Mouse (Mus musculus) MEL (cell line): ENCODE measurements at regions not wholly inside any gene's neighbourhood (a gene's known extent, or its start where the extent isn't known, plus 50 kb on each side); places are given as distances from the start of the nearest gene placed in this dataset.

Experiments used
- DNase-seq: peaks from one replicate; pipeline ENCODE4 v3.0.0; 2011; ENCODE audit warnings: low read depth, low spot score
- H3K27ac ChIP-seq: 2 replicates; pipeline ENCODE4 v1.5.1; 2012; ENCODE audit warnings: low read depth, mild to moderate bottlenecking, control low read depth, low read length, moderate library complexity; ENCODE audit not compliant: control insufficient read depth
- H3K27me3 ChIP-seq, 2 experiments: fragments of 150-350 bp in 1 of 2; sonication (generic) in 1 of 2; 2 replicates each; pipeline ENCODE4 v1.6.1; 2012; ENCODE audit warnings: low read length in 2 of 2, mild to moderate bottlenecking in 2 of 2, improper control_type of control experiment in 1 of 2, moderate library complexity in 1 of 2; ENCODE audit not compliant: insufficient read depth in 2 of 2, control insufficient read depth in 1 of 2
- H3K36me3 ChIP-seq, 2 experiments: 2 replicates each; pipeline ENCODE4 v1.6.1; 2012 to 2014; ENCODE audit warnings: low read length in 2 of 2, improper control_type of control experiment in 1 of 2, inconsistent platforms in 1 of 2, mild to moderate bottlenecking in 1 of 2; ENCODE audit not compliant: insufficient read depth in 2 of 2, control insufficient read depth in 1 of 2
- H3K4me1 ChIP-seq, 2 experiments: fragments of 150-350 bp in 1 of 2; sonication (generic) in 1 of 2; 2 replicates each; pipeline ENCODE4 v1.6.1; 2012; ENCODE audit warnings: low read length in 2 of 2, improper control_type of control experiment in 1 of 2, mild to moderate bottlenecking in 1 of 2; ENCODE audit not compliant: insufficient read depth in 2 of 2, control insufficient read depth in 1 of 2
- H3K4me3 ChIP-seq, 2 experiments: fragments of 150-350 bp in 1 of 2; sonication (generic) in 1 of 2; 2 replicates each; pipeline ENCODE4 v1.5.1; 2012; ENCODE audit warnings: low read depth in 2 of 2, low read length in 2 of 2, mild to moderate bottlenecking in 2 of 2, moderate library complexity in 2 of 2, control low read depth in 1 of 2, improper control_type of control experiment in 1 of 2; ENCODE audit not compliant: control insufficient read depth in 1 of 2, insufficient read depth in 1 of 2
- H3K79me2 ChIP-seq: 2 replicates; pipeline ENCODE4 v1.6.1; 2012; ENCODE audit warnings: mild to moderate bottlenecking, low read length, moderate library complexity; ENCODE audit not compliant: control insufficient read depth, poor library complexity, insufficient read depth
- H3K9ac ChIP-seq: 2 replicates; pipeline ENCODE4 v1.6.1; 2012; ENCODE audit warnings: low read depth, mild to moderate bottlenecking, control low read depth, low read length, moderate library complexity; ENCODE audit not compliant: control insufficient read depth, poor library complexity, severe bottlenecking
- H3K9me3 ChIP-seq: fragments of 150-350 bp; sonication (generic); replicated peaks from 2 replicates; pipeline ENCODE4 v1.6.1; 2012; ENCODE audit warnings: mild to moderate bottlenecking, low read length, improper control_type of control experiment, moderate library complexity; ENCODE audit not compliant: insufficient read depth
- CHD2 ChIP-seq: IDR thresholded peaks from 2 replicates; pipeline ENCODE4 v1.6.1; 2011; ENCODE audit warnings: low read length, improper control_type of control experiment
- CTCF ChIP-seq, 3 experiments: IDR thresholded peaks in 2 of 3; conservative IDR thresholded peaks in 1 of 3; 2 replicates each; pipeline ENCODE4 v1.5.1; 2011 to 2012; ENCODE audit warnings: low read length in 3 of 3, low read depth in 2 of 3, mild to moderate bottlenecking in 2 of 3, improper control_type of control experiment in 1 of 3, inconsistent platforms in 1 of 3, mixed read lengths in 1 of 3, moderate library complexity in 1 of 3; ENCODE audit not compliant: control insufficient read depth in 1 of 3, insufficient read depth in 1 of 3, poor library complexity in 1 of 3, severe bottlenecking in 1 of 3
- GABPA ChIP-seq: IDR thresholded peaks from 2 replicates; pipeline ENCODE4 v1.6.1; 2012; ENCODE audit warnings: low read depth, mild to moderate bottlenecking, inconsistent platforms, low read length, improper control_type of control experiment, moderate library complexity
- JUND ChIP-seq: IDR thresholded peaks from 2 replicates; pipeline ENCODE4 v1.6.1; 2011; ENCODE audit warnings: low read depth, mild to moderate bottlenecking, improper control_type of control experiment, low read length
- MAFK ChIP-seq: IDR thresholded peaks from 2 replicates; pipeline ENCODE4 v1.6.1; 2011; ENCODE audit warnings: low read depth, mild to moderate bottlenecking, low read length, improper control_type of control experiment, borderline replicate concordance
- MAX ChIP-seq: IDR thresholded peaks from 2 replicates; pipeline ENCODE4 v1.6.1; 2011; ENCODE audit warnings: low read length, improper control_type of control experiment
- MAZ ChIP-seq: IDR thresholded peaks from 2 replicates; pipeline ENCODE4 v1.6.1; 2012; ENCODE audit warnings: low read depth, mild to moderate bottlenecking, inconsistent platforms, low read length, improper control_type of control experiment
- MEF2A ChIP-seq: IDR thresholded peaks from 2 replicates; pipeline ENCODE4 v1.6.1; 2014; ENCODE audit warnings: low read depth, mild to moderate bottlenecking, inconsistent platforms, low read length, improper control_type of control experiment; ENCODE audit not compliant: poor library complexity, insufficient replicate concordance, severe bottlenecking; ENCODE audit errors: extremely low read depth
- MXI1 ChIP-seq: IDR thresholded peaks from 2 replicates; pipeline ENCODE4 v1.6.1; 2011; ENCODE audit warnings: mild to moderate bottlenecking, low read depth, low read length, improper control_type of control experiment
- NRF1 ChIP-seq: IDR thresholded peaks from 2 replicates; pipeline ENCODE4 v1.6.1; 2014; ENCODE audit warnings: low read depth, mild to moderate bottlenecking, inconsistent platforms, low read length, improper control_type of control experiment, moderate library complexity; ENCODE audit not compliant: poor library complexity, insufficient read depth, severe bottlenecking
- POLR2A ChIP-seq, 2 experiments: IDR thresholded peaks; 2 replicates each; pipeline ENCODE4 v1.6.1; 2011 to 2012; ENCODE audit warnings: low read length in 2 of 2, mild to moderate bottlenecking in 2 of 2, control low read depth in 1 of 2, improper control_type of control experiment in 1 of 2, low read depth in 1 of 2, moderate library complexity in 1 of 2; ENCODE audit not compliant: control insufficient read depth in 1 of 2, insufficient read depth in 1 of 2, poor library complexity in 1 of 2
- POLR2AphosphoS2 ChIP-seq: IDR thresholded peaks from 2 replicates; pipeline ENCODE4 v1.6.1; 2011; ENCODE audit warnings: low read length, improper control_type of control experiment
- POLR2AphosphoS5 ChIP-seq: IDR thresholded peaks from 2 replicates; pipeline ENCODE4 v1.6.1; 2012; ENCODE audit warnings: low read depth, borderline replicate concordance, mild to moderate bottlenecking, inconsistent platforms, low read length, moderate library complexity, mixed read lengths
- SIN3A ChIP-seq: IDR thresholded peaks from 2 replicates; pipeline ENCODE4 v1.6.1; 2012; ENCODE audit warnings: low read length, improper control_type of control experiment, inconsistent platforms
- TAL1 ChIP-seq: IDR thresholded peaks from 2 replicates; pipeline ENCODE4 v1.6.1; 2012; ENCODE audit warnings: mild to moderate bottlenecking, inconsistent platforms, low read length, moderate library complexity, mixed read lengths
- TBP ChIP-seq: IDR thresholded peaks from 2 replicates; pipeline ENCODE4 v1.8.0; 2011; ENCODE audit warnings: low read depth, low read length, improper control_type of control experiment
- TCF12 ChIP-seq: IDR thresholded peaks from 2 replicates; pipeline ENCODE4 v1.6.1; 2014; ENCODE audit warnings: low read depth, mild to moderate bottlenecking, inconsistent platforms, low read length, improper control_type of control experiment, moderate library complexity
- UBTF ChIP-seq: IDR thresholded peaks from 2 replicates; pipeline ENCODE4 v1.6.1; 2012; ENCODE audit warnings: low read depth, mild to moderate bottlenecking, inconsistent platforms, low read length, improper control_type of control experiment, moderate library complexity, borderline replicate concordance; ENCODE audit not compliant: insufficient read depth
- ZC3H11A ChIP-seq: IDR thresholded peaks from 2 replicates; pipeline ENCODE4 v1.6.1; 2012; ENCODE audit warnings: low read depth, mild to moderate bottlenecking, inconsistent platforms, low read length, improper control_type of control experiment
- ZMIZ1 ChIP-seq: IDR thresholded peaks from 2 replicates; pipeline ENCODE4 v1.6.1; 2012; ENCODE audit warnings: low read depth, mild to moderate bottlenecking, inconsistent platforms, low read length, improper control_type of control experiment, moderate library complexity
- ZNF384 ChIP-seq: IDR thresholded peaks from 2 replicates; pipeline ENCODE4 v1.6.1; 2012; ENCODE audit warnings: low read depth, mild to moderate bottlenecking, inconsistent platforms, low read length, improper control_type of control experiment

DNA sequence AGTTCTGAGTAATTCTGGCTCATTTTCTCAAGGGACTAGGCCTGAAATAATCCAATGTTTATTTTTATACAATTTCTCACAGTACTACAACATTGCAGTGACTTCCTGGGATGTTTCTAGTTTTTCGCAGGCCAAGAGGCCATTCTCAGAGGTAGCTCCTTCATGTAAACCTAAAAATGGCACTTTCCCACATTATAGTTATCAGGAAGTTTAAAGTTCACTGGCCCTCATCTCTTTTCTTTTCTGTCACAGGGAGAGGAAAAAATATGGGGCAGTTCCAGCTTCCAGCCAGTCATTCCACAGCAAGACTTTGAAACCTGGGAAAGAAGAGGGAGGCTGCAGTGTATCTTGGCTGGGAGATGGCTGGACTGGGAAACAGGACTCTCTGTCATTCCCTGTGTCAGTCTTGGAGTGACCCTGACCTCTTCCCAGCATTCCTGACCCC, 475.6 kb downstream of the Cetn3 start:
- no peak for DNase-seq
- Histone ChIP-seq H3K9me3 (no peaks in the 10 kb centered on the region), H3K4me1 (no peaks in the 10 kb centered on the region), H3K79me2 (no peaks in the 10 kb centered on the region), H3K4me3 (no peak overlapping the region), H3K27ac (no peak overlapping the region), H3K36me3 (no peaks in the 10 kb centered on the region), H3K9ac (no peak overlapping the region), H3K27me3 (no peaks in the 10 kb centered on the region)
- TF ChIP-seq MEF2A (no peak), SIN3A (no peak), MAFK (no peak), POLR2A (IDR thresholded peaks at IDR 0.05; ENCODE audit: control insufficient read depth in 1 of 2, insufficient read depth in 1 of 2, low read depth in 1 of 2, low read length in 2 of 2, poor library complexity in 1 of 2) (no peak), POLR2AphosphoS5 (no peak), TBP (no peak), MAX (no peak)

DNA sequence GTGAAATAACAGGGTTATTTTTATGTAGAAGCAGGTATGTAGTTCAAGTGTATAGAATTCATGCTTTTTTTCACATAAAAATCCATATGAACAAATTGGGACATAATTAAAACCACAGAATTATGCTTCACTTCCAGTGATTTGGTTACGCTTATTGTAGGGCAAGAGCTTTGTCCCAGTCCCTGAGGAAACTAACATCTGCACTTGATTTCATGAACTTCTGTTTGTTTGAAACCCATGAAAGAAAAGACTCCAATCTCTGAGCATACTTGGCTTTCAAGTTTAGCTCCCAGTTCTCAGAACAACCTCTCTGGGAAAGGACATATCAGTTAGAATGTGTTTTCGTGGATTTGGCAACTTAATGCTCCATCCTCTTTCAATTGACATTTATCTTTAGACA, 481.4 kb downstream of the Cetn3 start:
- no peak for DNase-seq
- Histone ChIP-seq H3K9ac (no peak overlapping the region), H3K4me1 (no peaks in the 10 kb centered on the region), H3K36me3 (no peaks in the 10 kb centered on the region), H3K79me2 (no peaks in the 10 kb centered on the region), H3K27me3 (no peaks in the 10 kb centered on the region), H3K27ac (no peak overlapping the region), H3K4me3 (no peak overlapping the region), H3K9me3 (no peaks in the 10 kb centered on the region)
- TF ChIP-seq TAL1: no peak
- no peak for TF ChIP-seq SIN3A
- TF ChIP-seq TCF12: no peak
- no peak for TF ChIP-seq UBTF
- TF ChIP-seq POLR2AphosphoS2: no peak
- no peak for TF ChIP-seq POLR2AphosphoS5
- no peak for TF ChIP-seq MXI1
- no peak for TF ChIP-seq ZC3H11A
- TF ChIP-seq MAZ: no peak
- no peak for TF ChIP-seq ZMIZ1
- TF ChIP-seq CHD2: no peak
- TF ChIP-seq GABPA: no peak
- TF ChIP-seq MAFK: no peak
- no peak for TF ChIP-seq CTCF (IDR thresholded peaks at IDR 0.05 in 2 of 3, conservative IDR thresholded peaks at IDR 0.05 in 1 of 3; ENCODE audit: control insufficient read depth in 1 of 3, insufficient read depth in 1 of 3, low read depth in 2 of 3, low read length in 3 of 3, poor library complexity in 1 of 3, severe bottlenecking in 1 of 3)
- no peak for TF ChIP-seq ZNF384
- no peak for TF ChIP-seq NRF1
- TF ChIP-seq JUND: no peak
